Mouse (Mus musculus): ENCODE data around the gene Arcn1.

The Arcn1 gene

DNA sequence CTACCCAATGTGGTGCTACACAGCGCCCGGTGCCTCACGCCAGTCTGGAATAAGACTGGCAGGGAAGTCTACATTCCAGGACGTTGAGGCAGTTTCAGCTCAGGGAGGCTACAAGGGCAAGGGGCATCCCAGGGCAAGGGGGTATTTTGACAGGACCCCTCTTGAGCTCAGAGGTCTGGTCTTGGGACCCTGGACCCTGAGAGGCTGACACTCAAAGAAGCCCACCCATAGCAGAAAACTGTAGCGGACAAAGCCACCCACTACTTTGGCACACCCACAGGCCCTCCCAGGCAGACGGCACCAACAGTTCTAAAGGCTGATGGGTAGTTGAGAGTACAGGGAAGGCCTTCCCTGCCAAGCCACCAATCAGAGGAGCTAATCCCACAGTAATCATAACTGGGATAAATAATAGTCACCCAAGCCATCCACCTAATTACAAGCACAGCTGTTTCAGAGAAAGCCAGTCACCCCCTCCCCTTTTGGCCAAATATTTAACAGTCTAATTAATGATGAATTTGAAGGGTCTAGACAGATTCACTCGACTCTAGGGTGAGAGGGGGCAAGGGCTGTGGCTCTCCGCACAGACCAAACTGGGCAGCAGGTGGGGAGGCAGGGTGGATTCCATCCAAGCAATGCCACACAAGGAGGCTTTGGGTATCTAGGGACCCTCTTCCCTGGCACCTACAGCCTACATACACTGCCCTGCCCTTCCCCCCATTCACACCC is 47.9 kb downstream of the Arcn1 start:
- DNase-seq (ENCODE audit: low read depth, low spot score): no peak

DNA sequence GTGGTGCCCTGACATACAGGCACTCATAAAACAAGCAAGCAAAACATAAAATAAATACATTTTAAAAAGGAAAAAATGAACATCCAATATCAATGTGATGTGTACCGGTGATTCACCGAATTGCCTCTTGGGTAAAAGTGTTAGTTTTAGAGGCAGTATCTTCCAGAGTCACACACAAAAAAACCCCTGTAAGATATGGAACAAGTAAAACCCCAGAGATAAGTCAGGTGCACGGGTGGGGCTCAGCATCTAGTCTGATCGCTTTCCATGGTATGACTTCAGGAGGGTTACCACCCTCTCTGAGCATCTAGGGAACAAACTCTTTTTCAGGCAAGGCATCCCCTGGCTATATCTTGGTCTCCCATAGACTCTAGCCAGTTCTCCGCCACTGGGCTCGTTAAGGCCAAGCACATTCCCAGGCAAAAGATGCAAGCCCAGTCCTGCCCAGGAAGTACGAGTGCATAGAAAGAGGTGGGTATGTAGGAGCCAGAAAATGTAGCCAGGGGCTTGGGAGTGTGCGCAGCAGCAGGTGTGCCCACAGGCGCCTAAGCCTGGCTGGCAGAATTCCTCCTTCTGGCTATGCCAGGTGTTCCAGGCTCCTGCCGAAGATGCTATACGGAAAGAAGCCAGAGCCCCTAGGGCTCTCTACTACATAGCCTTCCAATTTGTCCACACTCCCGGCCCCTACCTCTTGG is 48.6 kb downstream of the Arcn1 start:
- DNase-seq (ENCODE audit: low read depth, low spot score): no peak

DNA sequence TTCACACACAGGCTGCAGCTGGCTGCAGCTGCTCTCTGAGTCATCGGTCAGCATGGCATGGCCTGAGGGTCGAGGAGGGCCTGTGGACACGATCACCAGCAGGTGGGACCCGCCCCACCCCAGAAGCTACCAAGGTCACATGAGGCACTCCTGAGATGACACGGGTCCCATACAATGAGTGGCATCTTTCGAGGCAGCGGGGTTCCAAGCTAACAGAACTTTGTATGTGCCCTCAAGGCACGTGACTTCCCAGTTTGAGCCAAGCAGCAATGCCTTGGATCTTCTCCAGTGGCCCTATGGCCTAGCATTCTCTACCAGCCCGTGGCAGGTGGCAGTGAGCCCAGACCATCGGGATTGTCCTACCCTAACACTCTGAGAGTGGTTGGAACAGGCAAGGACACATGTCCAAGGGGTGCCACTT is 49.8 kb downstream of the Arcn1 start:
- DNase-seq (ENCODE audit: low read depth, low spot score): no peak

DNA sequence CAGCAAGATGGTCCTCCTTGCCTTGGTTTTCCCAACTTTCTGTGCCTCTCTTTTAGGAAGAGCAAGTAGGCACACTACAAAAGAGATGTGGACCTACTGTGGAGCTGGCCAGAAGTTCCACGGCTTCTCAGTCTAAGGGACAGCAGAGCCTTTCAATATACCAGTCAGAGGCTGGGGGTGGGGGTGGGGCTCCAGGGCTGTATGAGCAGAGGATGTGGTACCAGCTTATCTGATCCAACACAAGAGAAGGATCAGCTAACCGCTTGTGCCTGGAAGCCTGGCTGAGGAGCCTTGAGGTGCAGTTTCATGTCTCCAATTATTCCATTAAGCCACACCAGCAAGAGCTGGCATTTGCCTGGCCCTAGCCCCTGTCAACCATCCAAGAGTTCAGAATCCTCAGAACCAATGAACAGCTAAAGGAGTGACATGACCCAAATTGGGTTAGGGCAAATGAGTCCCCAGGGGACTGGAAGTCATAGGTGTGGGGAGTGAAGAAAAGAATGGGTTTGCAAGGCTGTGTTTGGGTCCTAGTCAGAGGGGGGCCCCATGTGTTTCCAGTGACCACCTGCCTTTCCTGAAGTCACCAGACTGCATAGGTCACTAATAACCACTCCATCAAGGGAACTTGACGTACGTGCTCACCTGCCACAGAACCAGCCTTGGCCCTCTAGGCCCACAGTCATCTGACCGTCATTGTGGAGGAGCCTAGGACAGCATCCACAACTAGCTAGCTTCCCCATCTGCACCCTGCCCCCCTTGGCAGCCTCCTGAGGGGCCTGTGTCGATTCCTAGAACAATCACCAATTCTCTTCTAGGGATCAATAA is 50.4 kb downstream of the Arcn1 start:
- DNase-seq (ENCODE audit: low read depth, low spot score): no peak

DNA sequence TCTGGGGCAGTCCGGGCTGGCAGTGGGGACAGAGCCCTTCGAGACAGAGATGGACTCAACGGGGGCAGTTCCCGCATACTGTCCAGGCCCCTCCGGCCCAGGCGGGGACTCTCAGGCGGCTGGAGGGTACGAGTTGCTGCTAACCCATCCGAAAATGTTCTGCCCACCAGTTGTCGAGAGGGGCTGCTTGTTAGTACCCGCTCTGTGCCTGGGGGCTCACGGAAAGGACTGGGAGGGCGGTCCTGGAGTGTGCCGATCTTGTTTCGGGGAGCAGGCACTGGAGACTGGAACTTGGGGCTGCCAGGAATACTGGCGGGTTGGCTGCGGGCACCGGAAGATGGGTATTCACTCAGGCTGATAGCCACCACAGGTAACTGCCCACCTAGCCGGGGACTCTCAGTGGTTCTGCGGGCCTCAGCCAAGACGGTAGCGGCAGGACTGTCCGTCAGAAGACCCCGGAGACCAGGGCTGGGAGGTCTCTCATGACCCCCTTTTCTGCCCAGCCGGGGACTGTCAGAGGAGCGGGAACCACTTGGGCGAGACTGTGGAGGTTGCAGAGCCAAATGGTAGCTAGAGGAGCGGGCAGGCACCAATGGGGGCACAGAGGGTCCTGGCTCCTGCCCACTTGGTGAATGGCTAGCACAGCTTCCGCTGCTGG is 51.8 kb downstream of the Arcn1 start:
- DNase-seq (ENCODE audit: low read depth, low spot score): no peak

DNA sequence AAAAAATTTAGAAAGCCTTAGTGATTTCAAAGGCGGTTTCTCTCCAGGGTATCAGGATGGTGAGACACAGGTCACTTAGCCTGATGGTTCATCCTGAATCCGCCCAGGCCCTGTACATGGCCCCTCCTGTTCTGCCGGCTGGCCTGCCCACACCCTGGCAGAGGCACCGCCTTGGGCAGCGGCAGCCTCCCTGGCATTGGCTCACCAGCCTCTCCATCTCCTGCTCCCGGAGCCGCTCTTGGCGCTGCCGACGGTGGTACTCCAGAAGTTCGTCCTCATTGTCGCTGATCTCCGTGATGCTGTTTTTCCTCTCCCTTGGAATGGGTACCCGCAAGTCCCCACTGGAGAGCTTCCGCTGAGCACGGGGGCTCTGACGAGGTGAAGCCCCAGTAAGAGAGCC is 52.5 kb downstream of the Arcn1 start:
- no peak for DNase-seq (ENCODE audit: low read depth, low spot score)

DNA sequence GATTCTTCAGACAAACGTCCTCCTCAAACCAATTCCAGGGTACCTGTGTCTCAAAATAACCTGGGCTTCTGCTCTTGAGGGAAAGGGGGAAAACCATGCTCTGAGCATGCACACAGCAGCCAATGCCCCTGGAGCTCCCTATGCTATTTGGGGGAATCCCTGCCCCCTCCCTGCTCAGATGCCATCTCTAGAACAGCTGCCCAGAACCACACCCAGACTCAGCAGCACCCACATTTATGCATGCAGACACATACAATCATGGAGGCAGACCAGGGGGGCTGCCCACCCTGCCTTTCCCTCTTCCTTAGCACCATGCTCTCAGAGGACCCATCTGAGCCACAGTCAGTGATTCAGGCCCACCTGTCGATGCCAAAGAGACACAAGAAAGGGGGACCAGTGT is 54.1 kb downstream of the Arcn1 start:
- no peak for DNase-seq (ENCODE audit: low read depth, low spot score)

DNA sequence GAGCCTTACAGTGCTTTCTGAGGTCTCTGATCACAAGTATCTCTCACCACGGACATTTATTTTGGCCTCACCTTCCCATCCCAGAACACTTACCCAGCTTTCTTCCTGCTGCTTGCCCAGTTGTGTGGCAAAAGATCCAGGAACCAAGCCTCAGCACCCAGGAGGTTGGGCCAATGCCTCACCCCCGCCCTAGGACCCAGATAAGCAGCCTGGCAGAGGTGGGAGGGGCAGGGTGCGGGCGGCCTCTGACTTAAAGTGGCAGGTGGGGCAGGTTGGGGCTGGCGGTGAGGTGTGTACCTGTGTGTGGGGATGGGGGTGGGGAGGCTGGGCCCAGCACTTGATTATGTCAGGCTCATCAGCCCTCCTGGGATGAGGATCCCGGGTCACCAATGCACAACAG is 54.6 kb downstream of the Arcn1 start:
- no peak for DNase-seq (ENCODE audit: low read depth, low spot score)

DNA sequence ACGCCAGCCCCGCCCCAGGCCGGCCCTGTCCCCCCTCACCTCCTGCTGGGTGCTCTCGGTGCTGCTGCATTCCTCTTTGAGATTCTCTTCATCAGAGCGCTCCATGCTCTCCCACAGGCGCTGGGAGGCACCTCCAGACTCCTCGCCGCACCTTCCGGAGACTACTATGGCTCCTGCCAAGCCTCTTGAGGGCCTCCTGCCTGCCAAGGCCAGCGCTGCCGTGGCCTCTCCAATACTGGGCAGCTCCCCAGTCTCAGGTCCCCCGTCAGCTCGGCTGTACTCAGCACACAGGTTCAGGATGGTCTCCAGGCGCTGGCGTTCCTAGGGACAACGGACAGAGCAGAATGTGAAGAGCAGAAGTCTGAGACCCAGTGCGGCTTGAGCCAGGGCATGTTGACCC is 56.0 kb downstream of the Arcn1 start:
- DNase-seq (ENCODE audit: low read depth, low spot score): peak; percentile 71

DNA sequence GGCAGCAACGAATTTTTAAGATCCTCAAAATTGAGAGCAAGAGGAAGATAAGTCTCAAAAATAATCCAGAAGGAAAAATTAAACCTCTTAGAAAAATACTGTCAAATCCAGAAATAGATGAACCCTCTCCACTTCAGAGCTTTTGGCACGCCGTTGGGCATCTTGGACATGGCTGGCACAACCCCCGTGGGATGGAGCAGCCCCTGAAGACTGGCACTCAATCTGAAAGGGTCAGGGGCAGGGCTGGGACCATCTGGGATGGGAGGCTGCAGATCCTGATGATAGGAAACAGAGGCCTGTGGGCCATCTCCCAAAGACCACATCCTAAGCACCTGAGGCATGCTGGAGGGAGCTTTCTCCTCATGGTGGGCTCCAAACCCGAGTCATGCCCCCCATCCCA is 57.4 kb downstream of the Arcn1 start:
- DNase-seq (ENCODE audit: low read depth, low spot score): no peak

DNA sequence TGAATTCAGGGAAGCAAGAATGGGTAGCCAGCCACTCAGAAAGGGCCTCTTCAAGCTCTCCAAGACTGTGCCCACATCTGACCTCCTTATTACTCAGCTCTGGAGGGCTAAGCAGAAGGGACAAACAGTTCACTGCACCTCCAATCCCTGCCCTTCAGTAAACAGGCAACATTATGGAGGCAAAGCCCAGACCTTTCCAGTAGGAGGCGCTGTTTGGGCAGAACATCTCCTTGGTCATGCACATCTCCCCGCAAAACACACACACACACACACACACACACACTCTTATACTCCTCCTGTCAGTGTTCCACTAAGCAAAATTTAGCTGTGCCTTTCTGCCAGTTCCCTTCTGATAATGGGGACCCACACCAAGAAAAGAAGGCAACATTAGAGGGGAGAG is 58.0 kb downstream of the Arcn1 start:
- peak; percentile 69 for DNase-seq (ENCODE audit: low read depth, low spot score)

DNA sequence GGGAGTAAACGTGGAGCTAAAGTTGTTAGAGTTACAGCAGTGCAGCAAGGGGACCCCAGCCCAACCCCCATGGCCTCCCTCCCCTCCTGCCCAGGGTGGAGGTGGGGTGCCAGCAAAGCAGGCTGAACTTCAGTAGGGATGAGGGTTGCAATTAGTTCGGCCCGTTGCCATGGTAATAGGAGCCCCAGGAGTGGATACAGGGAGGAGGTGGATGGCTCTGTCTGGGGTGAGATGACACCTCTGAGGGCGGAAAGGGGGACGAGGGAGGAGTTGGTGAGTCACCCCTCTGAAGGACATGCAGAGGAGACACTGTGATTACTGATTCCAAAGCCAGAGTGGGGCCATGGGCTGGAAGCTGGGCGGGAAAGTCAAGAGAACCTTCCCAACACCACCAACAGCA is 58.7 kb downstream of the Arcn1 start:
- no peak for DNase-seq (ENCODE audit: low read depth, low spot score)

DNA sequence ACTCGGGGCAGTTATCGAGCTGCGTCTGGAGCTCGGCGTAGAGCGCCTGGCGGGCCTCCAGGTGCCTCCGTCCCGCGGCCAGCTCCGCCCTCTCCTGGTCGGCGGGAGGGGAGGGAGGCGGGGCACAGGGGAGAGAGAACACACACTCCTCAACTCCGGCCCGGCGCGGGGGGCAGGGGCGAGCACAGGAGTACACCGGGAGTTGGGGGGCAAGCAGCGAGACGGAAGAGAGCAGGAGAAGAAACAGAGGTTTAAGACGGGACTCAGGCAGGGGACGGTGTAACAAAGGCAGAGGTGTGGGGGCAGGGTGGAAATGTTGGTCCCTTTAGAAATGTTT is 59.2 kb downstream of the Arcn1 start:
- peak; percentile 48 for DNase-seq (ENCODE audit: low read depth, low spot score)

DNA sequence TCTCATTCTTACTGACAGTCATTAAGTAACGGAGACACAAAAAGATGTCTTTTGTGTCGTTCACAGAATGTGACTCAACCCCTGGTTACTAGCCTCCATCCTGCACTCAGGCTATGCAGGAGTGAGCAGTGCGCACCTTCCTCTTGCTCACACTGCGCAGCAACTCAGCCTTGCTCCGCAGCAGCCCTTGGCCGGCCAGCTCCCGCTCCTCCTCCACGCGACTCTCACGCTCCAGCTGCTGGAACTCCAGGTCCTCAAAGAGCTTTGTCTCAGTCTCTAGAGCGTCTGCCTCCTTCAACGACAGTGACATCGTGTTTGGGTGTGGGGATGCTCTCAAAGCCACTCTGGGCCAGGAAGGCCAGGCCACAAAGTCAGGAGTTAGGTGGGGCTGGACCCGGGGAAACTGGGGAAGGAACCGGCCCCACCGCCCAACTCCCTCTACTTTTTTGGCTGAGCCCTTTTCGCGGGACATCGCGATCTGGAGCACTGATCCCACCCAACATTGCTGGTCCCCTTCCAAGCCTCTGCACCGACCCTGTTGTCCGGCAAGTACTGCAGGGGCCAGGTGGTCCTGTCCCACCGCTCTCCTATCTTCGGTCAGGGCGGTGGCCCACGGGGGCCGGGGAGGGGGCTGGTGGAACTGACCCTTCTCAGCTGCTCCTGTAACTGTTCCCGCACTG is 59.8 kb downstream of the Arcn1 start:
- DNase-seq (ENCODE audit: low read depth, low spot score): peak; percentile 25

DNA sequence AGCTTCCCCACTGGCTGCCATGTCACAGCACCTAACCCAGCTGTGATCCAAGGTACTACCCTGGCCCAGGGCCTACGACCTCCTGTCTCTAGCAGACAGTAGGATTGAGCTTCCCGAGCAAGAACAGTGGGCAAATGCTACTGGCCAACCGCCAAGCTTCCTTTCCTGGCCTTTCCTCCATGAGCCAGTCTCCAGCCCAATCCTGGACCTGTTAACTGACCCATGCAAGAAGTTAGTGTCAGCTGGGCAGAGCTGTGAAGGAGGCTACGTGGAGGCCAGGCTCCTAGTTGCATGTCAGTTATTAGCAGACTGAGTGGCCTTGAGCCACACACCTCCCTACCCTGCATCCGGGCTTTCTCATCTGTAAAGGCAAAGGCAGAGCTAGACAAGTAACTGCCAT is 67.9 kb downstream of the Arcn1 start:
- DNase-seq (ENCODE audit: low read depth, low spot score): no peak

DNA sequence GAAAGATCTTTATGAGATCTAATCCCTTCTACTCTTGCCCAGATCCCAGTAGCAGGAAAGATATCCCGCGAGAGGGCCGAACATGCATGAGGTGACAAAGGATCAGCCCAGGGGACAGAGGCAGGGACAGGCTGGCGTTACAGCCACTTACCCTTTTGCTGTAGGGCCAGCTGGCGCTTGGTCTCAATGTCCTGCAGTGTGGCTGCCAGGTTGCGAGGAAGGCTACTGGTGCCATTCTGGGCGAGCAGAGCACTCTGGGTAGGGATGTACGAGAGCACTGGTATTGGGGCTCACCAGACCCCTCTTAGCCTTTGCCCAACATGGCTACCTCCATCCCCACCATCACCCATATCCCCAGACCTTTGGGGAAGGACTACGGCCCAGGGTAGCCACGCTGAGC is 68.4 kb downstream of the Arcn1 start:
- no peak for DNase-seq (ENCODE audit: low read depth, low spot score)

DNA sequence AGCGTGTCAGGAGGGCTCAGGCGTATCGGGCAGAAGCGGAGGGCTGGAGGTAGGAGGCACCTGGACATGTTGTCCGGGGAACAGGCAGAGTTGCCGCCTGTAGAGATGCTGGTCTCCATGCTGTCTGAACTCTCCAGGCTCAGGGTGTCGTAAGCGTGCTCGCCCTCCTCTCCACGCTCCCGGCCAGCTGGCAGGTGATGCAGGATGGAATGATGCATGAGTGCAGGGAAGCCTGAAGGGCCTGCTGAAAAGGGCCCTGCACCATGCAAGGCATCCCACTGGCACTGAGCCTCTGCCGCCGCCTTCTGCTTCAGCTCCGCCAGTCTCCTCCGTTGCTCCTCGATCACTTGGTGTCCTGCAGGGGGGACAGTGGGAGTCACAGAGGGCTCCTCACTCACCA is 69.8 kb downstream of the Arcn1 start:
- peak; percentile 33 for DNase-seq (ENCODE audit: low read depth, low spot score)

DNA sequence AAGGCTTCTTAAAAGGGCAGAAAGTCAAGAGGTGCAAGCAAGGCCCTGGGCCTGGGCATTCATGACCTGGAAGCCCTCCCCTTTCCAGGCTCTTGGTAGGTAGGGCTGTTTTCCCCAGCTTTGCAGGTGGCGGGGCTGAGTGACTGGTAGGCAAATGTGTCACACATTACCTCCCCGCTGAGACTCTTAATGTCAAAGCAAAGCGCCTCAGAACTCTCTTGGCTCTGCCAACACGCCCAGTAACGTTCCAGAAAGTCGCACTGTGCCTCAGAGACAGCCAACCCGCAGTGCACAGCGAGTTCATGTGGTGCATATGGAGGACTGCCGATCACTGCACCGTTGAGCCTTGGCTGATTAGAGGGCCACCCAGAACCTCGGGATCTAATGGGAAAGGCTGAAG is 74.6 kb downstream of the Arcn1 start:
- DNase-seq (ENCODE audit: low read depth, low spot score): peak; percentile 80

DNA sequence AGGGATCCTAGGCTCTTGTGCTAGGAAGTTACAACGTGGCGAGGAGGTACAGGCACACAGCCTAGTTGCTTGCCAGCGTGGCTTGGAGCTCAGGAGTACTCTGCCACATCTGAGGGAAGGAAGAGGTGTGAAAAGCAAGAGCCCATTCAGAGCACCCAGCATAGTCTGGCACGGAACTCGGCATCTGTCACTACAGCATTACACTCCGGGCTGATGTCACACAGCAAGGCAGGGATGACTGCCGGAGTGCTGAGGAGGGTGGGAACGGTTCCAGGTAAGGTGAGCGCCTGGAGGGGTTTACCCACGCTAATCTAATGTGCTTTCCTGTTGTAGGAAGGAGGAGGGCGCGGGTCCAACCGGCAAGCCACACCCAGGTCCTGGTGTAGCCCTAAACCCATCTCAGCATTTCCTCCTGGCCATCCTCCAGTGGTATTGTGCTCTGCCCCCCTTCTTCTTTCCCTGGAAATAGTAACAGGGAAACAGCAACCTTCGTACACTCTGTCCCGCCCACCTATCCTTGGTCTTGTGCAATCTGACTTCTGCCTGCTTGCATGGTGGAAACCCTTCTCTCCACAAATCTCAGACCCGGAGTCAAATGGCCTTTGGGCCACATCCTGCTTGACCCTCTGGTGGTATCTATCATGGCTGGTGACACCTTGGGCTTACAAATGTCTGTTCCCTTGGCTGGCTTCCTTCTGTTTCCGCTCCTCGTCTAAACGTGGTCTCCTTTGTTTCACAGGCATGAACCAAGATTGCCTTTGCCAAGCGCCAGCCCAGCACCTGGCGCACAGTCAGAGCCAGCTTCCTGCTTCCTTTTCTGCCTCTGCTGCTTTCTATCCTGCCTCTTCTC is 75.7 kb downstream of the Arcn1 start:
- no peak for DNase-seq (ENCODE audit: low read depth, low spot score)
